Mouse (Mus musculus) brain, adult 2 months (tissue): ENCODE measurements around the gene Neurl2.
"Not testable (repeated sequence)": the region's sequence is repeated elsewhere in the genome, so short reads cannot be mapped to it uniquely, and the experiment has no call there.

Experiments used
- DNase-seq: peaks from one replicate; pipeline ENCODE4 v3.0.0; 2011; ENCODE audit warnings: low read depth, low spot score

The Neurl2 gene

GRCm38 (mm10) chr2:164857842-164858553 lies 24.7 kb upstream of the Neurl2 start:
- no peak for DNase-seq

- peak; percentile 41 for DNase-seq
These were observed 24.0 kb upstream of the Neurl2 start, which contains the start of gene Pltp for GRCm38 (mm10) chr2:164857101-164857821. Gene Pltp (minus strand): TSS chr2:164857711.

GRCm38 (mm10) chr2:164856309-164857100 lies 23.2 kb upstream of the Neurl2 start:
- peak; percentile 36 for DNase-seq

DNA sequence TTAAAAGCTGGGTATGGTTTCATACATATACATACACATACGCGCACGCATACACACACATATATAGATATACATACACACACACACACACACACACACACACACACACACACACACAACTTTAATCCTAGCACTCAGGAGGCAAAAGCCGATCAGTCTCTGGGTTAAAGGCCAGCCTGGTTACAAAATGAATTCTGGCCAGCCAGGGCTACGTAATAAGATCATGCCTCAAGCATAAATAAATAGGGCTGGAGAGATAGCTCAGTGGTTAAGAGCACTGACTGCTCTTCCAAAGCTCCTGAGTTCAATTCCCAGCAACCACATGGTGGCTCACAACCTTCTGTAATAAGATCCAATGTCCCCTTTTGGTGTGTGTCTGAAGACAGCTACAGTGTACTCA lies 22.3 kb upstream of the Neurl2 start:
- not testable (repeated sequence) for DNase-seq

- DNase-seq = peak; percentile 71
These were observed 16.8 kb upstream of the Neurl2 start for GRCm38 (mm10) chr2:164850061-164850460.

- no peak for DNase-seq
These were observed 12.5 kb upstream of the Neurl2 start for GRCm38 (mm10) chr2:164845782-164846181.

DNA sequence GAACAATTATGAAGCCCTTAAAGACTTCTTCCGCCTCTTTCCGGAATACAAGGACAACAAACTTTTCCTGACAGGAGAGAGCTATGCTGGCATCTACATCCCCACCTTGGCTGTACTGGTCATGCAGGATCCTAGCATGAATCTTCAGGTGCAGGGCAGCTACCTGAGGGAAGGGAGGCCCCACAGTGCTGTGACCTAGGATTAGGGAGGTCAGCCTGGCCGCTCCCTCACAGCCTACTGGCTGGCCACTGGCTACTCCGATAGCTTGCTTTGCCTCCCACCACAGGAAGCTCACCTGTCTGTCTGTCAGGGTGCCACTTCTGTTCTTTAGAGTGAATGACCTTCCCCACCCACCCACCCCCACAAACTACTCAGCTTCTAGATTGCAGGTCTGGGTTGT lies 1.9 kb upstream of the Neurl2 start:
- DNase-seq = no peak

- DNase-seq = peak; percentile 60
These were observed 1.3 kb upstream of the Neurl2 start for GRCm38 (mm10) chr2:164834531-164834930.

GRCm38 (mm10) chr2:164832748-164833301 lies 431 bp downstream of the Neurl2 start, which contains the start of gene Ctsa:
Gene Ctsa (plus strand): TSS chr2:164832873.
- peak; percentile 87 for DNase-seq

- no peak for DNase-seq
These were observed 1.1 kb downstream of the Neurl2 start for GRCm38 (mm10) chr2:164832032-164832747.

- DNase-seq = no peak
These were observed 2.2 kb downstream of the Neurl2 start for GRCm38 (mm10) chr2:164831029-164831428.

DNA sequence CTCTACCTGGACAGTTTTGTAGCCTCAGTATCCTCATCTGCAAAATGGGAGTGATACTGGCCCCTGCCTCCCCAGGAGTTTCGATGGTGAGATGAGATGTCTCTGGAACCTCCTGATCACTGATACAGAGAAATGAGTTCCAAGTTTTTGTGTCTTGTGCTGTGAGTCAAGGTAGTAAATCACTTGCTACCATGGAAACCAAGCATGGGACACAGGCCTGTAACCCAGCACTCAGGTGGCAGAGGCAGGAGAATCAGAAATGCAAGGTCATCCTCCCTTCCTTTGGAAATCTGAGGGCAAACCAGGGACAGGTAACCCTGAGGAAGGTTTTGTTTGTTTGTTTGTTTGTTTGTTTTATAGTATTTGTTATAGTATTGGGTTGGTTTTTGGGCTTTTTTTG lies 4.2 kb downstream of the Neurl2 start:
- no peak for DNase-seq

GRCm38 (mm10) chr2:164828437-164828836 lies 4.8 kb downstream of the Neurl2 start, which contains the start of gene Spata25:
Gene Spata25 (minus strand): TSS chr2:164828537.
- no peak for DNase-seq

- no peak for DNase-seq
These were observed 6.0 kb downstream of the Neurl2 start for GRCm38 (mm10) chr2:164827146-164827850.

GRCm38 (mm10) chr2:164825521-164825920 lies 7.7 kb downstream of the Neurl2 start:
- no peak for DNase-seq

DNA sequence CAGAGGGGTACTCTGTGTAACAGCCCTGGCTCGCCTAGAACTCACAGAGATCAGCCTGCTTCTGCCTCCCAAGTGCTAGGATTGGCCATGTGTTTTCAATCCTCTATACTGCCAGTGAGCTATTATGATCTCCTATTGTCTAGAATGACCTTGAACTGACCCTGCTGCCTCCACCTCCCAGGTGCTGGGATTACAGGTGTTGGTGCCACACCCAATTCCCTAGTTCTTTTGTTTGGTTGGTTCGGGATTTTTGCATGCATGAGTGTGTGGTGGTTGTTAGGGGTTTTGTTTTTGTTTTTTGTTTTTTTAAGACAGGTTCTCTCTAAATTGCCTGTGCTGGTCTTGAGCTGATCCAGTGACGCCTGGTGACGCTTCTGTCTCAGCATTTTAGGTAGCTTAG lies 9.3 kb downstream of the Neurl2 start:
- no peak for DNase-seq

DNA sequence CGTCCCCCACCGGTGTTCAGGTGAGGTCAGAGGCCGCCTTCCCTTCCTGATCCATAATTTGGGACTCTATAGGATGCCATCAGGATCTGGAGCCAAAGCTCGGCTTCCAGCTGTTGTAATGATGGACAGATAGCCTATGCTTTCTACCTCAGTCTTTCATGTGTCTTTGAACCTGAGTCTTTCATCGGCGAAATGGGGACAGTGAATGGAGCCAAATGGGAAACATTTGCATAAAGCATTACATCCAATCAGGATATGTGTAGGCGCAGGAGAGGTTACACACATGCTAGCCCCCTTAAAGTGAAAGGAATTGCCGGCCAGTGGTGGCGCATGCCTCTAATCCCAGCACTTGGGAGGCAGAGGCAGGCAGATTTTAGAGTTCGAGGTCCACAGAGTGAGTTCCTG lies 10.1 kb downstream of the Neurl2 start:
- DNase-seq = peak; percentile 83

DNA sequence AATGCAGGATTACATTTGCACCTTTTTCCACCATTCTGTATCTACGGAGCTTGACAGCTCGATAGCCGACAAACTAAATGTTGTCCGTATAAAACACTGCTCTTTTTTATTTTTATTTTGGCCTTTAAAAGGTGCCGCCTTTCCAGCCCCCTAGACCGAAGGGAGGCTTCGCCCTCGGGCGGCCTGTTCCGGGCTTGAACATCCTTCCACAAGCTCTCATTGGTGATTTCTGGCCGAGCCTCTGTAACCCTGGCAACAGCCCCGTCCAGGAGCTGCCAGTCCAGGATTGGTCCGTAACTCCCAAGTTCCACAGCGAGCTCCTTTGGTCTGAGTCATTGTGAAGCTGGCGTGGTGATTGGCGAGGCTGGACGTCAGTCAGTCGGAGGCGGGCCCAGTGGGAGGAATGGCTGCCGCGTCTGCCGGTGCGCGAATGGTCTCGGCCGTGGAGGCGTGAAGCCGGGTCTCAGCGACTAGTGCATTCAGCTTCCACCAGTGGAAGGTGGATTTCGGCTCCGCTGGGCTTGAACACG lies 10.6 kb downstream of the Neurl2 start, which contains the start of gene Zswim1:
Gene Zswim1, plus strand, starts transcription at position 51 of the 530 bp plus-strand sequence.
- peak; percentile 100 for DNase-seq

GRCm38 (mm10) chr2:164821060-164821459 lies 12.2 kb downstream of the Neurl2 start:
- DNase-seq = peak; percentile 71

- no peak for DNase-seq
These were observed 15.6 kb downstream of the Neurl2 start for GRCm38 (mm10) chr2:164817703-164818102.
